Mouse (Mus musculus): ENCODE results near the gene Aass. TPM values are rescaled to one million over a fixed set of nuclear protein-coding genes. Genes with fewer than 3 reads are reported as not detected.

Aass gene
- polyA plus RNA-seq, 1 experiment from 2014 or later = 1.8 TPM

Other genes with a start within 250 kb of the Aass start
- 0.11 TPM in 1 of 2 replicates, not detected in the other for gene Fezf1, start 115.4 kb upstream of the Aass start, polyA plus RNA-seq (2014; fragmentation: Nextera tagmentation; extraction: Ambion mirVana)

All from hindbrain, embryonic 11.5 days (tissue).